Mouse (Mus musculus) gastrocnemius, postnatal 14 days (tissue): ENCODE measurements around the gene Ptpn7. TPM values are rescaled to one million over a fixed set of nuclear protein-coding genes. Genes with fewer than 3 reads are reported as not detected.
"Not testable (repeated sequence)": the region's sequence is repeated elsewhere in the genome, so short reads cannot be mapped to it uniquely, and the experiment has no call there.

Source experiments
- DNase-seq: peaks from one replicate; pipeline ENCODE4 v3.0.0; 2021; ENCODE audit warnings: mixed read lengths
- intact Hi-C: fragments of 180-260 bp; cut with DNase I; formaldehyde crosslinking; loops from one replicate; pipeline ENCODE4 v1.15.1; 2025; ENCODE audit warnings: low total_unique reads
- long read RNA-seq, 2 experiments: library from polyadenylated mRNA; stranded (forward); transcript quantifications; one replicate each; pipeline ENCODE4 v2.0.0; 2021
- total RNA-seq, 2 experiments: library from RNA; stranded (reverse); gene quantifications; 2 replicates each; pipeline ENCODE4 v1.2.3; 2021

Gene Ptpn7
- total RNA-seq, result under 1 TPM; 0.18 to 0.41 TPM
- long read RNA-seq, experiment 1, partial matches to known transcripts, result 0 of 1 reads
- long read RNA-seq, experiment 1, other reads (novel, unspliced or antisense), result 0 of 1 reads
- long read RNA-seq, experiment 2, result 0 reads

GRCm38 (mm10) chr1:135132473-135132872, at the start of gene Ptpn7:
Gene Ptpn7 (plus strand): TSS chr1:135132700.
- intact Hi-C loops, result no loop called here
- DNase-seq, result peak; percentile 80

GRCm38 (mm10) chr1:135083465-135083864, 49.0 kb upstream of the Ptpn7 start:
- DNase-seq, result no peak
- intact Hi-C loops, result no loop called here

GRCm38 (mm10) chr1:135085296-135085871, 47.1 kb upstream of the Ptpn7 start:
- intact Hi-C loops, result no loop called here
- DNase-seq, result no peak

- intact Hi-C loops, result no loop called here
- DNase-seq, result no peak
These were observed 46.5 kb upstream of the Ptpn7 start for GRCm38 (mm10) chr1:135086015-135086414.

DNA sequence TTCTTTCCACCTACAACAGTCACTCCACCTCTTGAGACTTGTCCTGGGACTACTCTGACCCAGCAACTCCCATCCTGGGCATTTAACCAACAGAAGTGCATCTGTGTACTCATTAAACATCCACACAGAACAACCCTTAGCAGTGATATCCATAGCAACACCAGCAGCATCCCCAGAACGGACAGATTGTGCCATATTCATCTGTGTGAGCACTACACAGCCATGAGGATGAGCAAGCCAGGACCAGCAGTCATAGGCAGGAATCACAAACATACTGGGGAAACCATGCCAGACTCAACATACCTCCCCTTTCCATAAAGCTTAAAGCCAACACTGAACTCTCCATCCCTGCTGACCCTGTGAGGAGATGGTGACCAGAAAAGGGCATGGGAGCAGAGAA, 45.1 kb upstream of the Ptpn7 start:
- no peak for DNase-seq
- intact Hi-C loops, result no loop called here

DNA sequence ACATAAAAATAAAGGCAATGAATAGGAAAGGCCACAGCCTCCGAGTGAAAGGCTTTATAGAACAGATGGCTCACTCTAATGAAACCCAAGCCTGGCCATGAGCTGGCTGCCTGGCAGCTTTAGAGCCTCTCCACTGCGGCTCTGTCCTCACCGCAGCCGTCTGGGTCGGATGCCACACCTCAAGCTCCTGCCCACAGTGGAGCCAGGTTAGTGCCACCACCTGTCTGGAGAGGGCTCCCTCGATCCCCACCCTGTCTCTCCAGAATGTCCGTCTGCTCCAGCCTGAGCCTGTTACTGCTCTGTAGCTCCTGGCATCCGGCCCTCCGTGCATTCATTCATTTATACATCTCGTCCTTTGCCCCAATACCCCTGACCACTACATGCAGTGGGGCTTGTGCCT, 42.9 kb upstream of the Ptpn7 start:
- DNase-seq, result no peak
- intact Hi-C loops, result loop anchor here (5.0 kb wide), 1 partner anchor 87 kb away; no protein-coding TSS in a partner anchor

GRCm38 (mm10) chr1:135090914-135091313, 41.6 kb upstream of the Ptpn7 start:
- no peak for DNase-seq
- intact Hi-C loops, result loop anchor here (5.0 kb wide), 1 partner anchor 89 kb away; no protein-coding TSS in a partner anchor

GRCm38 (mm10) chr1:135094723-135095122, 37.8 kb upstream of the Ptpn7 start:
- intact Hi-C loops, result loop anchor here (5.0 kb wide), 1 partner anchor 92 kb away; no protein-coding TSS in a partner anchor

GRCm38 (mm10) chr1:135095189-135095588, 37.3 kb upstream of the Ptpn7 start:
- intact Hi-C loops, result no loop called here
- DNase-seq, result no peak

More at GRCm38 (mm10) chr1:135094723-135095122, 37.8 kb upstream of the Ptpn7 start:
- no peak for DNase-seq

GRCm38 (mm10) chr1:135096312-135096711, 36.2 kb upstream of the Ptpn7 start:
- DNase-seq, result no peak
- intact Hi-C loops, result no loop called here

- intact Hi-C loops, result no loop called here
- DNase-seq, result no peak
These were observed 35.1 kb upstream of the Ptpn7 start for GRCm38 (mm10) chr1:135097441-135097840.

DNA sequence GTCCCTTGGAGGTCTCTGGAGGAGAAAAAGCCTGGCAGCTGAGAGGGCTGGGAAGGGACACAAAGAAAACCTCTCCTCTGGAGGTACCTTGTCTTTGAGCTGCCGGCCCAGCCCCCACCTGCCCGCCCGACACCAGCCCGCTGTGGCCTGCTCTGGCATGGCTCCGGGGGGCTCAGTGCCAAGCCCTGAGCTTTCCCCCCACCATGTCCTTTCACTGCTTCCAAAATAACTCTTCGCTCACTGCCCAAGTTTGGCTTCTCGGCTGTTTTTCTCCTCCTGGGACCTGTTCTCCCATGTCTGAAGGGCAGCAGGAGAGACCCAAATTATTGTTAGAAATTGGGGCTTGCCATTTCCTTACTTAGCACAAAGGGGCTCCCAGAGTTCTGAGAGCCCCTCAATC, 34.1 kb upstream of the Ptpn7 start:
- intact Hi-C loops, result no loop called here
- peak; percentile 53 for DNase-seq

GRCm38 (mm10) chr1:135100400-135100799, 32.1 kb upstream of the Ptpn7 start:
- intact Hi-C loops, result no loop called here
- no peak for DNase-seq

DNA sequence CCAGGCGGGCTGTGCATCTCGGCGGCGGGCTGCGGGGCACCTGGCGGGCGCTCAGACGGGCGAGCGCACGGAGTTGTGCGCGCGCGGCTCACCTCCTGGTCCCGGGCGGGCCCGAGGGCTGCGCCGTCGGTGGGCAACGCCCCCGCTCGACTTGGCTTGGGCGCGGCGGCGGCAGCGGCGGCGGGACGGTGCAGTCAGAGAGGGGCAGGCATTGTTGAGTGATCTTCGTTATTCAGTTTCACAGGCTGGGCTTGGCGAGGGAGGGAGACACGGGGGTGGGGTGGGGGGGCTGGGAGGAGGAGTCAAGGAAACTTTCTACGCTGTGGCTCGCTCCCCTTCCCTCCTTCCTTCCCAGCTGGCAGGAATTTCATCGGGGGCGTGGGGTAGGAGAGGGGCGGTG, 27.4 kb upstream of the Ptpn7 start, which contains the start of gene Lgr6:
Lgr6 (minus strand) TSS at position 153 of the 400 bp plus-strand sequence.
- DNase-seq, result no peak
- intact Hi-C loops, result no loop called here

DNA sequence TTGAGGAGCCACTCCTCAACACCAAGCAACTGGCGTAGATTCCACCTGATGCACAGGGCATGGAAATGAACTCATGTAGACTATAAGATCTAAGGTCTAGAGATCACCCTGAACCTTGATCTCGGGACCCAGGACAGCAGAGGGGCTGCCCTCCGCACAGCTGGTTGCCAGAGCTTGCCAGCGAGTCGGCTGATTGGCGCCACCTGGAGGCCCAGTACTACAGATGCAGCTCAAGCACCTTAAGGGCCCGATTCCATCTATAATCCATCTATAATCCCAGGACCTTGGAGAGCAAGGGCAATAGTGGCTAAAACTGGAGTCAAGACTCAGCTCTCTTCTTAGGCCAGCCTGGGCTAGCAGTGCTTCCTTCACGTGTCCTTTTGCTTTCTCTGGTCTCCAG, 26.5 kb upstream of the Ptpn7 start:
- intact Hi-C loops, result loop anchor here (1.0 kb wide), 1 partner anchor 117 kb away; no protein-coding TSS in a partner anchor
- peak; percentile 73 for DNase-seq

DNA sequence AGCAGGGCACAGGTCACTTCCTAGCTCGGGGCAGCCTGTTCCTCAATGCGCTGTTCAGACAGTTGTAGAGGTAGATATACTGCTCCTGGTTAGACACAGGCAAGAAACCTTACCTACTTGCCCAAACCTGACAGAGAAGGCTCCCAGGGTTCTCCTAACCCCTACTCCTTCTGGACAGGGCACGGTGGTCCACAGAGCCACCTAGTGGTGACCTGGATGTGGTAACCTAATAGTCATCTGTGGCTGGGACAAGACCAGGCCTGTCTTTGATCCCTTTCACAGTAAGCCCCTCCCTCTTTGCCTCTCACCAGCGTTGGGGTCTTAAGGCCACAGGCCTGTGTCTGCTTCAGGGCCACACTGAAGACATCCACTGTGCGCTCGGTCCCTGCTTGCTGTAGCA, 23.9 kb upstream of the Ptpn7 start:
- DNase-seq, result peak; percentile 45
- intact Hi-C loops, result no loop called here

DNA sequence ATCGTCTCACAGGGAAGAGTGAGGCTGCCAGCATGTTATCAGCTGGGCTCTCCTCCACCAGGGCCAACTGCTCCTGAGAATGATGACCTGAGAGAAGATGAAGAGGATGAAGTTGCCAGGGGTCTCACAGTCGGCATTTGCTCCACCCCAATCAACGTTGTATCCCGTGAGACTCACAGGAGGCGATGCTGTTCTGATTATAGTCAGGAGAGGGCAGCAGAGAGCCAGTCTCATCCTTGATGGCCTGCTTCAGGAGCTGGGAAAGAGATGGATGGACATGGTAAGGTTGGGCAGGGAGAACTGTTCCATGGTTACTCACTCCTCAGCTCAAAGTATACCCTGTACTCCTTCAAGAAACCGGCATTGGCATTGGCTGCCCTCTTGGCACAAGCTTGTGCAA, 22.4 kb upstream of the Ptpn7 start:
- intact Hi-C loops, result no loop called here
- peak; percentile 39 for DNase-seq

- DNase-seq, intact Hi-C loops: not testable (repeated sequence)
These were observed 21.2 kb upstream of the Ptpn7 start for GRCm38 (mm10) chr1:135111271-135111670.

DNA sequence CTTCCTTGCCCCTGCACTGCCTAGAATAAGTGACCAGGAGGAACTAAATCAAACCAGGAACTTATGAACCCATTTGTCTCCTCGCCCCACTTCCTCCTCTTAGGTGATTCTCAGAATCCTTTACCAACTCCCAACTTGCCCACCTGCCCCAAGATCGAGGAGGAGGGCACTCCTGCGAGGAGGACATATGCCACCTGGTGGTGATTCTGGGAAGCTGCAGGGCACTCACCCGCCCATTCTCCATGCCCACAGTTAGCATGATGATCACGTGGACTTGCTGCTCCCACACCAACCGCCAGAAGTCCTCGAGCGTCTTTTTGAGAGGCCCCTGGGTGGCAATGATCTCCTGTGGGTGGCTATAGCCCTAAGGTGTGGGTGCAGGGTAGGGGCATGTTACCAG, 19.8 kb upstream of the Ptpn7 start:
- intact Hi-C loops, result no loop called here

GRCm38 (mm10) chr1:135124573-135125363, 7.7 kb upstream of the Ptpn7 start:
- no peak for DNase-seq
- intact Hi-C loops, result no loop called here

More for the DNA sequence above, 19.8 kb upstream of the Ptpn7 start:
- no peak for DNase-seq

GRCm38 (mm10) chr1:135125990-135126389, 6.5 kb upstream of the Ptpn7 start:
- intact Hi-C loops, result no loop called here
- no peak for DNase-seq
